Mouse (Mus musculus) G1E (cell line): ENCODE data around the gene Kif7.

Source experiments
- CTCF ChIP-seq: IDR thresholded peaks from 2 replicates; pipeline ENCODE4 v1.5.1; 2012; ENCODE audit warnings: low read depth, low read length, inconsistent platforms, mixed read lengths
- GATA1 ChIP-seq: IDR thresholded peaks from 2 replicates; pipeline ENCODE4 v1.6.1; 2012; ENCODE audit warnings: borderline replicate concordance, low read length, inconsistent platforms, mixed read lengths
- POLR2AphosphoS5 ChIP-seq: IDR thresholded peaks from 2 replicates; pipeline ENCODE4 v1.6.1; 2012; ENCODE audit warnings: low read depth, low read length, inconsistent platforms; ENCODE audit not compliant: insufficient replicate concordance

DNA sequence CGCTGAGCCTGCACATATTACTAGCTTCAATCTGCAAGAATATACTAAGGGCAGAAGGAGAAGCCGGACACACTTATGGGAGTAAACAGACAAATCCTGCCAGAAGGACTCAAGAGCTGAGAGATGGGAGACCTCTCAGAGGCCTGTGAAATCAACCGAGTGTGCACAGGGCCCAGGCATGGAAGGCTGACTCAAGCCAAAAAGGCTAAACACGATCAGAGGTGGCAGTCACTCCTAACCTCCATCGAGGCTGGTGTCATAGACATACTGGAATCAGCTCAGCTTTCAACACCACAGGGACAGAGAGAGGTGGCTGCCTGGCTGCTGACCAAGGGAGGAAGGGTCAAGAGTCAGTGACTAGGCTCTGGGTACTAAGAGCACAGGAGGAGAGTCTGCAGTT, 10.3 kb downstream of the Kif7 start:
- TF ChIP-seq GATA1 (no peak), CTCF (no peak), POLR2AphosphoS5 (no peak)
